Mouse (Mus musculus): Measurements from ENCODE around the gene Vmn1r180. TPM values are rescaled to one million over a fixed set of nuclear protein-coding genes. Genes with fewer than 3 reads are reported as not detected.
A peak's percentile ranks its signal among the peaks of the same experiment; 100 is the strongest.
"Not testable (repeated sequence)": the region's sequence is repeated elsewhere in the genome, so short reads cannot be mapped to it uniquely, and the experiment has no call there.

The Vmn1r180 gene
- not detected for total RNA-seq (2021)
- long read RNA-seq, experiment 1, result 0 reads
- long read RNA-seq, experiment 2, result 0 reads

DNA sequence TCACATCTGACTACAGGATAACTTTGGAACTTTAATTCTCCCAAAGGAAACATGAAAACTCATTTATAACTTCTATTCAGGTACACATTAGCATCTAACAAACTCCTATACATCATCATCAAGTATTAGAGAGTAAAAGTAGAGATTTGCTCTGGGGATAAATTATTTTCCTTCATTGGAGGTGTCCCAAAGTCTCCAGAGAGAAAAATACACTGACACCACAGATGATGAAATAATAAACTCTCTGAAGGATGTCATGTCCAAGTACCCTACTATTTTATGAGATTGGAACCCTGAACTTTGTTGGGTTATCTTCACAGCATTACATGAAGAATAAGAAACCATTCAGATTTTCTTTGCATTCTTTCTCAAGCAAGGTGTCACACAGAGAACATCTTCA lies at the start of gene Vmn1r180:
TSS of gene Vmn1r180 (plus strand) at position 301 of the 400 bp plus-strand sequence.
- DNase-seq, result no peak

DNA sequence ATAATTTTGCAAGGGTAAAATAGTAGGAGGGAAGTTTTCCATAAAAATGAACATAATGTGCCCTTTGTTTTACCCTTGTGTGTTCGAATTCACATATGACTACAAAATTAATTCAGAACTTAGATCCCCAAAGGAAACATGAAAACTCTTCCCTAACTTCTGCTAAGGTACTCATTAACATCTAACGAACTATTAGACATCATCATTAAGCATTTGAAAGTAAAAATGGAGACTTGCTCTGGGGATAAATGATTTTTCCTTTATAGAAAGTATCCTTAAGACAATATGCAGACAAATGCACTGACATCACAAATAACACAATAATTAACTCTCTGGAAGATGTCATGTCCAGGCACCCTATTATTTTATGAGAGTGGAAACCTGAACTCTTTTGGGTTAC lies 23.8 kb upstream of the Vmn1r180 start, which contains the start of gene Vmn1r179:
TSS of gene Vmn1r179 (plus strand) at position 301 of the 400 bp plus-strand sequence.
- no peak for DNase-seq

DNA sequence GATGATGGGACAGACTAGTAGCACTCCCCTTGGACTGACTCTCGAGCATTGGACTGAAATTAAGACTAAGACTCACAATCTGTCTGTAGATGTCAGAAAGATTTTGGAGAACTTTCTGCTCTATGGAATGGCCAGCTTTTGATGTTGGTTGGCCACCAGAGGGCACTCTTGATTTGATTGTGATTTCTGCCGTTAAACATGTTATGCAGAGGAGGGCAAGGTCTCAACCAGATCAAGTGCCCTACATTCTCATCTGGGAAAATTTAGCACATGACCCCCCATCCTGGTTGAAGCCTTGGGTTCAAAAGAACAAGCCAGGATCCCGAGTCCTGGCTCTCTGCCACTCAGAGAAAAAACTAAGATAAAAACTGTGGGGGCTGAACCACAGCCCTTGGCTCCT lies 17.6 kb downstream of the Vmn1r180 start:
- peak; percentile 2 to 24 for DNase-seq

DNA sequence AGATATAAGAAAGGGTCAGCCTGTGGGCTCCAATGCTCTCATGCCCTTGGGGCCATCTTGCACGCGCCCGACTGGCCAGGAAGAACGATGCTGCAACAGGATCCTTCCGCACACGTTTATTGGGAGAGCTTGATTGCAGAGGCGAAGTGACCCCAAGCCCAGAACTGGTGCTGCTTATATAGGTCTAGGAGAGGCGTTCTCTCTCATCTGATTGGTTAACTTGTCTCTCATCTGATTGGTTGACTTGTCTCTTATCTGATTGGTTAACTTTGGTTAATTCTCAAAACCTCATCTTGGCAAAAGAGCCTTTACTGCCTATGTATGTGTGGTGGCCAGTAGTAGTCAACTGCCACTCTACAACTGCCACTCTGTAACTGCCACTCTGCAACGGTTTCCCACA lies 23.9 kb downstream of the Vmn1r180 start, which contains the start of gene Vmn1r181:
TSS of gene Vmn1r181 (plus strand) at position 301 of the 400 bp plus-strand sequence.
- DNase-seq, result not testable (repeated sequence)

- DNase-seq, result no peak
Measured at GRCm38 (mm10) chr7:24001391-24001790, 51.0 kb downstream of the Vmn1r180 start, which contains the start of gene V1rd19. V1rd19 (plus strand) TSS chr7:24001691.

Other genes with a start within 250 kb of the Vmn1r180 start
- gene Vmn1r173, start 249.9 kb upstream of the Vmn1r180 start, total RNA-seq (2021), result not detected
- not detected for gene Vmn1r174, start 198.4 kb upstream of the Vmn1r180 start, total RNA-seq (2021)
- gene Vmn1r175, start 140.0 kb upstream of the Vmn1r180 start, total RNA-seq (2021), result not detected
- gene Vmn1r176, start 113.3 kb upstream of the Vmn1r180 start, total RNA-seq (2021), result not detected
- not detected for gene Vmn1r177, start 84.2 kb upstream of the Vmn1r180 start, total RNA-seq (2021)
- gene Vmn1r178, start 58.6 kb upstream of the Vmn1r180 start, total RNA-seq (2021), result not detected
- not detected for gene Vmn1r179, start 23.7 kb upstream of the Vmn1r180 start, total RNA-seq (2021)
- not detected for gene Vmn1r181, start 24.0 kb downstream of the Vmn1r180 start, total RNA-seq (2021)
- not detected for gene V1rd19, start 51.1 kb downstream of the Vmn1r180 start, total RNA-seq (2021)
- not detected for gene Vmn1r183, start 102.6 kb downstream of the Vmn1r180 start, total RNA-seq (2021)
- 10 to 100 TPM; 15.8 to 16.0 TPM for gene Zfp180, start 131.3 kb downstream of the Vmn1r180 start, total RNA-seq (2021)
- 1 to 10 TPM; 2.8 to 3.7 TPM for gene Zfp112, start 161.7 kb downstream of the Vmn1r180 start, total RNA-seq (2021)
- gene Zfp235, start 183.5 kb downstream of the Vmn1r180 start, total RNA-seq (2021), result 1 to 10 TPM; 4.5 to 5.9 TPM
- not detected for gene Zfp114, start 224.4 kb downstream of the Vmn1r180 start, total RNA-seq (2021)